Mouse (Mus musculus): ENCODE measurements around the gene Rps6kl1.

Rps6kl1 gene

DNA sequence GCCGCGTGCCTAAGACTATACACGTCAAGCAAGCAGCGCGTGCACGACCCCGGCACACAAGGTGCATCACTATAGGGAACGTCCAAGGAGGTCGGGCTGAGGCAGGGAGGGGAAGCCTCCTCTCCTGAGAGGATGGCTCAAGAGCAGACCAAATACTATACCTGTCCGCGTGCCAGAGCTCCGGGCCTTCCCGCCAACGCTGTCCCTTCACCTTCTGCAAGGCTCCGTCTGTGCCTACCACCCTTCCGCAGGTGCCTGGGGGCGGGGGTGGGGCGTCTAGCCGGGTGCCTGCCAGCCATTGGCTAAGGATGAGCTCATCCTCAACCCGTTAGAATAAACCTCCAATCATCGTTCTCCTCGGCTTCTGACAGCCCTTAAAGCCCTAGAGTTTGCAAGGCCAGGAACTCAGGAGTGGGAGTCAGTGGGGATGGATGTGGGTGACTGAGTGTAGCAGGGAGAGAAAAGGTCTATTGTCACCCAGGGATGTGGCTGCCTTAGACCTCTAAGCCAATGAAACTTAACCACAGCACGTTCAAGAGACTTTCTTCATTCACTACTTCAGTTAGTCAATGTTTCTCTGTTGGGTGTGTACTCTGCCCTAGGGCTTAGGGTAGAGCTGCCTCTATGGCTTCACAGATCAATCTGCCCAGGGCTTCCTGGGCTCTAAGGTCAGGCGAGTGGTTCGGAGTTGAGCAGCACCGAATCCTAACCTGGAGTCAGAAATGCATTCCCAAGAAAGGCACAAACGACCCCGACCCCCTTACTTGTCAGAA is at the start of gene Rps6kl1:
Gene Rps6kl1 (minus strand): TSS at position 263 of the 773 bp plus-strand sequence.
- DNase-seq: peak; percentile 97

DNA sequence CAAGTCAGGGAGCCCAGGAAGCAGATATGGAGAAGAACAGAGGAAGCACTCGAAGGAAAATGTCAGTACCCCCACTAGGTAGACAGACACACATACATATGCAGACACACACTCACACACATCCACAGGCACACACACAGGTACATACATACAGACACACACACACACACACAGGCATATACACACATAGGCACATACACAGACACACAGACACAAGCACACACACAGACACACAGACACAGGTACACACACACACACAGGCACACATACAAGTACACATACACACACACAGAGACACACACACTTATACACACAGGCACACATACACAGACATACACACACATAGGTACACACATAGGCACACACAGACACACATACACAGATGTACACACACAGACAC is 48.9 kb upstream of the Rps6kl1 start:
- DNase-seq: no peak

DNA sequence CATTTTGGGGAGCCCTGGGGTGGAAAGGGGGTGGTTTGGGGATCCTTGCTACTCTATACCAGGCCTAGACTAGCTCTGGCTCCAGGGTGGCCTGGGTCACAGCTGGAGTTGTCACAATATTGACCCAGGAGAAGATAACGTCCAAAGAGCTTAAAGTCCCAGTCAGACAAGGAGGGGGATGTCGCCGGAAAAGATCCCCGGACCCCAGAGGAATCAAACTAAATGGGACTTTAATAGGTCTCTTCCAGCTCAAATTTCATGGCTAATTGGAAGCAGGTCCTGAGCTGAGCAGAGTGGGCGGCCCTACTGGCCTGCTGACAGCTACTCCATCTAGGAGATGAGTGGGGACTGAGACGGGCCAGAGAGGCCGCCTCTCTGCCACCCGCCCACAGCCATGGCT is 46.9 kb upstream of the Rps6kl1 start:
- no peak for DNase-seq

DNA sequence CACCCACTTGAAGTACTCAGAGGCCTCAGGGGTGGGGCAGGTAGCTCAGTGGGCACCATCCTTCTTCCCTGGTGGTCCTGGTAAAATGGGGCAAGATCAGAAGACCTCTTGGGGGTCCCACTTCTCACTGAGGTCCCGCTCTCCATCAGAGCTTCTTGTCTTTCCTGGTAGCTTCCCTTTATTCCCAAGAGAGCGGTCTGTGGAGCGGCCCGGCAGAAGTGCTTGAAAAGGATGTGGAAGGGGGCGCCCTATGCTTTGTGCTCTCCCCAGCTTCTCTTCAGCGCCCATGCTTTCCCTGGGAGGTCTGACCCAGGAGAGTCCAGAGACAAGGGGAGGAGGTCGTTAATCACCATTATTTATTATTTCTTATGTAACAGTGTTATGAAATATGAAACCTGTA is 46.3 kb upstream of the Rps6kl1 start:
- DNase-seq: peak; percentile 89

DNA sequence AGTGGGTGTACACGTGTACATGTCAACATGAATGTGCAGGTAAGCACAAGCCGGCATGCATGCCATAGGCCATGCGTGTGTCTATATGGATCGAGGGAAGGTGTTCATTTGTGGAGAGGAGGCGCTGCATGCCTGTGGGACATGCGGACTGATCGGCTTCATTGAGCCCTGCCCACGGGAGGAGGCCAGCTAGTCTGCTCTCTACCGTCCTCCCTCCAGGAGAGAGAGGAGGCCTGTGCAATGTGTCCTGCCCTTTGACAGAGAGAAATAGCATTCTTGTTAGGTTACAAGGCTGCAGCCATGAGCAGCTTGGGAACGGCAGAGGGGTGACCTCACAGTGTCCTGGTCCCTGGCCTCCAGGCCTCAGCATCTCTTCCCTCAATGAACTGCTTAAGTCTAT is 45.1 kb upstream of the Rps6kl1 start:
- peak; percentile 91 for DNase-seq

DNA sequence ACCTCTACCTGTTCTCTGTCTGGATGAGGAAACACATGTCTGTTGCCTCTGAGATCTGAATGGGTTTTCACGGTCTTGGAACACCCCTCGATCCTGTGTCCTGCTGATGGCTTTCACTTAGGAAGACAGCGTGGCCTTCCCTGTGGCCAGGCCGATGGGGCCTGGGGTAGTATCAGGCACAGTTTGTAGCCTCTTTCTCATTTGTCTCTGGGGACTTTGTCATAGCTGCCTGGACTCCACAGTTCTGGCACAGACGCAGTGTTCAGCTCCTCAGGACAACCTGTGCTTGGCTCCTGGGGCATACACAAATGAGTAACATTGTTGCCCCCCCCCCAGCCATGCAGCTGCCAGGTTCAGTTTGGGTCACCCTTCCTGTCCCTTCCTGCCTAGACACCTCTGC is 44.0 kb upstream of the Rps6kl1 start:
- DNase-seq: peak; percentile 98

DNA sequence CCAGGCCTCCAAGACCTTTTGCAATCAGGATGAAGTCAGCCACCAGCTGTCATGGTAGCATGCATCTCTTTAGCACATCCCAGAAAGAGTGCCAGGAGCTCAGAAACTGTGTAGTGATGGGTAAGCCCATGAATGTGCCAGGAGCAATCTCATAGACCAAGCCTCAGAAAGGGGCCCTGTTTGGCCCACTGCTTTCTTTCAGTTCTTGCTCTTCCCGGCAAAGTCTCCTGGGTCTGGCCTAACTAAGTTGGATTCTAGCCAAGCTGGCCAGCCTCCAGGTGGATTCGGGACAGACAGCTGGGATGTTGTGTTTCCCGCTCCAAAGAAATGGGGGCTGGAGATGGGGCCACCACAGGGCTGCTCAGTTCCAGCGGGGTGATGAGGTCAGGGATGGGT is 43.6 kb upstream of the Rps6kl1 start:
- peak; percentile 99 for DNase-seq

DNA sequence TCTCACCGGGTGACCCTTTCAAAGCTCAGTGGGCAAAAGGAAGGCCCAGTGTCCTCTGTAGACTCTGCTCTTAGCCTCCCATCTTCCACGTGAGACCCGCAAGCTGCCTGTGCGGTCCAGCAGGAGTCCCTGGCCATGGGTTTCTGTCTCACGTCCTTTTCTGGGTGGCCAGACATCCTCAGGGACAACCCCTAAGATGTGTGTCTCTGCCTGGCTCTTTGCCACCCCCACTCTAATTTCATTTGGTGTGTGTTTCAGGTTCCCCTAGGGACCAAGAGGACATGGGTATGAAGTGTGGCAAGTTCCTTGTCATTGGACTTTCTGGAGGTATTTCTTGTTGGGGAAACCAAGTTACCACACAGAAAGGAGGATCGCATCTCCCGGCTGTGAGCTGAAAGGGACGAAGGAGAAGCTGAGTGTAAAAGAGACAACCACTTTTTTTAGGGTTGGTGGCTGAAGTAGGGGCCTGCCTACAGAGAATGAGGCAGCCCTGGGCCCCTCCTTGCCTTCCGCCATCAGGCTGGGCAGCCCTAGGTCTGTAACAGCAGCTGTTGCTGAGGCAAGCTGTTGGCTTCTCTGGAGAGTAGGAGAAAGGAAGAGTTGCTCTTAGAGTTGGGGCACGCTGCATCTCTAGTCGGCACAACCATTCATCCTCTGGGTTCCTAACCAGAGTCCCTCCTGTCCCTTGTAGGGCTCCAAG is 43.0 kb upstream of the Rps6kl1 start:
- DNase-seq: peak; percentile 94

DNA sequence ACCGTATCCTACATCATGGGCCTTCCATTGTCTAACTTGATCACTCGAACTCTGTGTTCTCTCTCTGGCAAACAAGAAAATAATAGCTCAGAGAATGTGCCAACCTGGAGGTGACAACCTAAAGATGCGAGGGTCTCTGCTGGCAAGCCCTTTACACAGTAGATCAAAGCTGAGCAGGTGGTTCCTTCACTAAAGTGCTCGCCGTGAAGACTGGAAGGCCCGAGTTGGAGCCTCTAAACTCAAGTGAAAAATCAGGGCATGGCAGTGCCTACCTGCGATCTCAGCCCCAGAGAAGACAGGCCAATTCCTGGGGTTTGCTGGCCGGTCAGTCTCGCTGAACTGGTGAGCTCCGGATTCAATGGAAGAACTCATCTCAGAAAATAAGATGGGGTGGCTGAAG is 42.1 kb upstream of the Rps6kl1 start:
- DNase-seq: peak; percentile 88

DNA sequence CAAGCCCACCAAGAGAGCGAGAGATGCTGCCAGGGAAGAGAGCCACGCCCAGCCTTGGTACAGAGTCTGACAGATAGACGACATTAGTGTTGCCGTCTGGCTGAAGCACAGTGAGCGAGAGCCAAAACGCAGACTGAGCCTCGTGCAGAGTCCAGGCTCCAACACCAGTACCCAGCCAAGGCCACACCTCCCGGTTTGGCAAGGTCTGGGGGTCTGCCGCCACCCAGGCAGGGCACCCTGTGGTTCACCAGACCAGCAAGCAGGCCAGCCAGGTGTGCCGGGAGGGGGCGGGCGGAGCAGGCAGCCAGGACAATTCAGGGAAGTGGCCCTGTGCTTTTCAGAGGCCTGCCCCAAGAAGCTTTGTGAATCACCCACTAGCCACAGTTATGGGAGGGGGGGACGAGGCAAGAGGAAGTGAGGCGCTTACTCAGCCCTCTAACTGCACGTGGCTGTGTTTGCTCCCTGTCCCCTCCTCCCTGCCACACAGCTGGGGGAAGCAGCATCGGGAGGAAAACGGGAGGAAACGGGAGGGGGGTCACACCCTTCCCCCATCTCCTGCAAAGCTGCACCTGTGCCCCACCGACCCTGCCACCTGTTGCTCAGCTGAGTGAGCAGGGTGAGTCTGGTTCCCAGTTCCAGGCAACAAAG is 41.5 kb upstream of the Rps6kl1 start:
- DNase-seq: peak; percentile 99

DNA sequence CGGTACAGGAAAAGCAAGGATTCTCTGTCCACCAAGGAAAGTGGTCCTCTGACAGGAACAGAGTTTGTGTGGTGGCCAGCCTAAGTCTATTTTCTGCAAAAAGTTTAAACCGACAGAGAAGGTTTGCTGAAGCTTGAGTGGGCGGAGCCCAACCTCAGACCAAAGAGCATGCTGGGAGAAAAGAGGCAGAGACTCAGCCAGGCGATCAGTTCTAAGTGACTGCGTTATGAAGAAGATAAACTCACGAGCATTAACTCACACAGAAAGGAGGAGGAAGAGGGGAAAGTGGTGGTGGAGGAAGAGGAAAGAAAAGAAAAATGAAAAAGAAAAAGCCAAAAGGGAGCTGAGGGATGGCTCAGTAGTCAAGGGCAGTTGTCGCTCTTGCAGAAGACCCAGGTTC is 39.2 kb upstream of the Rps6kl1 start:
- no peak for DNase-seq

DNA sequence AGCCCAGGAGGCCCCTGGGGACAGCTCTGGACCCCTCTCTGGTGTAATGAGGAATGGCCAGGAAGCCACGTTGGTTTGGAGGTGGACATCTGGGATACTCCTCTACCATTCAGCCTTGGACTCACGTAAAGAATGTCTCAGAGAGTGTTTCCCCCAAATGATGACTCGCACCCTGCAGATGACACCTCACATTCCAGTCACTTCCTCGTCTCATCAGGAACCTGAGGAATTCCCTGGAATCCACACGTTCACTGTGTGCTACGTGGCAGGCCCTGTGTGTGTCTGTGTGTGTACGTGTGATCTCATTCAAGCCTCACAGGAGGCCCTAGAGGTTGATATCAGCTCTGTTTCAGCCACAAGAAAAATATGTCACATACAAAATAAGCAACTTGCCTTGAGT is 35.3 kb upstream of the Rps6kl1 start:
- DNase-seq: no peak

DNA sequence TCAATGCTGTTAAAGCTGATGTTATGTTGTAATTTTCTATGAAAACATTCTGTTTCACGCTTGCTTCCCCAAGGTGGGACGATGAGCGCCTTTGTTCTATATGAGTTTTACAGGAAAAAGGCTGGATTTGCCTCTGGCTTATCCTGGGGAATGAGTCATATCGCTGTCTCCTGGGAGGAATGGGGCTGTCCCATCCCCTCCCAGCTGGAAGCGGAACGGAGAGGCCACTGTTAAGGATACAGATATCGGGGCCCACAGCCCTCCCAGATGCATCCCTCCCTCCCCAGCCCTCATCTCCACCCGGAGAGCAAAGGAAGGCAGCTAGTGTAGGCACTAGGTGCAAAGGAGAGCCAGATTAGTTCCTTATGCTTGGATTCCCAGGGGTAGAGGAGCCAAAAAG is 34.7 kb upstream of the Rps6kl1 start:
- DNase-seq: peak; percentile 97

DNA sequence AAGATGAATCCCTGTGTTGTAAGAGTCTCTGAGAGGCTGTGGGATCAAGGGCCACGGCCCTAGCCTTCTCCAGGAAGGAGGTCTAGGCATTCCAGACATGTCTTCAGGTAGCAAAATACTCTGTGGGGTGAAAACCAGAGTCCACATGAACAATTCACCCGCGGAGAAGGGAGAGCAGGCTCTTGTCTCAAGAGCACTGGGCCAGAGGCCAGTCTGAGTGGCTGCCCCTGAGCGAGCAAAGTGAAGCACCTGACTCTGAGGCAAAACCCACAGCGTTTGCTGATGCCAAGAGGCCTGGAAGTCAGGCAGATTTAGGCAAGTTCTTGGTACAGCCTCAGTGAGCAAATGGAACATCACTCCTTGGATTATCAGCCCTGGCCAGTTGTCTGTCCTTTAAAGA is 33.1 kb upstream of the Rps6kl1 start:
- DNase-seq: no peak

DNA sequence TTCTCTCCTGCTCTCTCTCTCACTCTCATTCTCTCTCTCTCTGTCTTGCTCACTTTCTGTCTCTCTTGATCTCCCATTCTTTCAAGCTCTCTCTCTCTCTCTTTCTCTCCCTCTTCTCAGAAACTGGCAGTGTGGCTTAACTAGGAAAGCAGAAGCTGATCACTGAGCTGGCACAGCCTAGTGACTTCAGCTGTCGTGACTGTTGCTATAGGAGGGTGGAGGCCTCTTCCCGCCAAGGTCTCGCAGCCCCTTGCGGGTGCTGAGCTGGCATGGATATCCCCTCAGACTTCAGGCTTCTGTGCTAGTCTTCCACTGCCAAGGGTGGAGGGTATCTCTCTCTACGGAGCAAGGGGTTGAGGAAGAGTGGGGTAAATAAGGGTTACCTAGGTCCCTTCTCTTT is 31.8 kb upstream of the Rps6kl1 start:
- no peak for DNase-seq

DNA sequence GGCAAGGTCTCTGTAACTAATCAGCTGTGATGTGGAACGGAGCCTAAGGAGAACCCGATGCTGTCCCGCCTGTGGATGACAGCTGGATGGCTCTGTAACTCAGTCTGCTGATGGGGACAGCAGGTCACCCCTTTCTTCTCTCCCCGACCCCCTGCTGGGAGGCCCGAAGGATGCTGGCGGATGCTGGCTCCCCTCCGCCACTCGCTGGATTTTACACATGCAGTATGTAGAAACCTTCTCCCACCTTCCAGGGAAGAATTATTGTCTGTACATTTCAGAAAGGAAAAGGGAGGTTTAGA is 31.2 kb upstream of the Rps6kl1 start:
- DNase-seq: no peak

DNA sequence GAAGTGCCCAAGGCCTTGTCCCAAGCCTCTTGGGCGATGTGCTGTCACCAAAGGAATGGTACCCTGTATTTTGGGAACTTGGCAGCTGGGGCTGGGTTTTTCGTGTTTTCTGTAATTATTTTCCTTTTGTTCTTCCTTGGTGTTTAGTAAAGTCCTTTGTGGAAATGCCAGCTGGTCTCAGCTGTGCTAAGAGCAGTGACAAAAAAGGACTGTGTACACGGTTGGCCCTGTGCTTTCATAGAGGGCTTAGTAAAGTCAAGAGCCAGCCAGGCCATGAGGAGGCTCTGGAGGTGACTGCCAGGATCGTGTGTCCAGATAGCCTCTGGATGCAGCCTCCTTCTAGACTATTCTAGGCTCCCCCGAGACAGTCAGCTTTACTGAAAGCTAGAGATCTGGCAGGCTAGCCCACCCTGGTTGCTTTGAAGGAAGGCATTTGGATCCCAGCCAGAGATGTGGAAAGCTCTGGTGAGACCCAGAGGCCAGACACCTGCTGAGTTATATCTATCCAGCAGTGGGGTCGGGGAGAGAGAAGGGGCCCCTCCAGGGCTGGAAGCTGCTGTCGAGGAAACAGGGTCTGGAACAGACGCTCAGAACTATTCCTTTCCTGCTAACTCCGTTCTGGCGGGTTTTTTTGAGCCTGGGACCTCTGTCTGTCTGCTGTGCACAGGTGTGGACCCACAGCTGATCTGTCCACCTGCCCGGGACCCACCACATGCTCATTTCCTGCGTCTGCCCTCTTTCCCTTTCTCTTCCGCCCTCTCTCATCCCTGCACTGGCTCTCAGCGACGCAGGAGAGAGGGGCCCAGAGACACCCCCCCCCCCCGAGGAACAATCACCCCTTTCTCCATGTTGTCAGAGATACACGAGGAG is 30.6 kb upstream of the Rps6kl1 start:
- DNase-seq: peak; percentile 91

DNA sequence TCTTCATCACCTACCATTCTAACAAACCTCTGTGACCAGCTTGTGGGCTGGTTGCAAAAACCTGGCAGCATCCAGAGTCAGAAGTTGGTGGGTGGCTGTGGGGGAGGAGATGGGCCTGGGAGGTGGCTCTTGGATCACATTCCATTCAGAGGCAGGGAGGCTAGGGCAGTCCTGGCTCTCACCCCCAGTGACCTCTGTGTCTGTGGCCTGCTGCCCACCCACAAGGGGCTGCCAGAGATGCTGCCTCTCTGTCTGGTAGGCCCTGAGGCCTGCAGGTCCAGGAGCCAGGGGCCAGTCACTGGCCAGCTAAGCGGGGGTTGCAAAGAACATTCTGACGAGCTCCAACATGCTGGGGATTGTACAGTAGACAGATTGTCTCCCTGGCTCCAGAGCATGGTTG is 27.2 kb upstream of the Rps6kl1 start:
- DNase-seq: peak; percentile 90

DNA sequence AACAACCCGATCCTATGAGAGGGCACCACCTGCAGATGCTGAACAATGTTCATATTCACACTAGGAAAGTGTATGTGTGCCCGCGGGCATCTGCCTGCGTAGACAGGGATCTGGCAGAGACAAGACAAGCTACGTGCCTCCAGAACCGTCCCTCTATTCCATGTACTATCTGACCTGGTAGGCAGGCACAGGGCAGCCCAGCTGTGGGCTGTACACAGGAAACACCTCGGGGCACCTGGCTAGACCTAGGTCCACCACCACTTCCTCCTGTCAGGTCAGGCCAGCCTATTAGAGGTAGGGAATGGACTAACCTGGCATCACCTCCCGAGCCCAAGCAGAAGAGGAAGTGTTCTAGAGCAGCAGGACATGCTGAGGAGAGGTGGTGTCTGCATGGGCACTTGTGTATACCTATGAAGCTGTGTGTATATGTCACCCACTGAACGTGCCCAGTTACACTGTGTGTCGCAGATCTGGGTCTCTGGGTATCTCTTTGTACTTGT is 26.7 kb upstream of the Rps6kl1 start, which contains the start of gene Pgf:
Gene Pgf (minus strand): TSS at position 51 of the 500 bp plus-strand sequence.
- no peak for DNase-seq

DNA sequence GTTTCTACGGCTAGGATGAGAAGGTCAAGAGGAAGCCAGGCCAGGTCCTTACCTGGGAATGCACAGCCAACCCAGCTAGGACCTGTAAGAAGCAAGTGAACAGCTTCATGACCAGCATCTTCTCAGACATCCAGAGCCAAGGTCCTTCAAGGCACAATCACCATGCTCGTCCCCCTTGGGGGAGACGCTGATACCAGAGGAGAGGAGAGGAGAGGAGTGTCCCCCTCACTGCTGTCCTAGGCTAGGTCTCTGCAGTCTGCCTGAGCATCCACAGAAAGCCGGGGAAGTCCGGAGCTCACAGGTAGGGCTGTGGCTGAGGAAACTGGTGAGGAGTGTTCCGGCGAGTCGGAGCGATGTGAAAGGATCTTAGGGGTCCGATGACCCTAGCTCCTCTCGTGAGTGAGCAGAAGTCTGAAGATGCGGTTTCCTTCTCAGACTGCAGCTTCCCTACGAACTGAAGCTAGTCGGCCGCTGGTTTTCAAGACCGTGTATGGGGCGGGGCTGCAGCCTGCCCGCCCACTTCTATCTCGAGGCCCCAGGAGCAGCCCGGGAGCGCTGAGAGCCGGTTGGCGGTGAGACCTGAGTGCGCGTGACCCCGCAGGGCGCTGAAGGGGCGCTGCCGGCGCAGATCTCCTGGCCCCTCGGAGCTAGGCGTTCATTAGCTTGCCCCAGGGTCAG is 25.9 kb upstream of the Rps6kl1 start:
- peak; percentile 97 for DNase-seq

DNA sequence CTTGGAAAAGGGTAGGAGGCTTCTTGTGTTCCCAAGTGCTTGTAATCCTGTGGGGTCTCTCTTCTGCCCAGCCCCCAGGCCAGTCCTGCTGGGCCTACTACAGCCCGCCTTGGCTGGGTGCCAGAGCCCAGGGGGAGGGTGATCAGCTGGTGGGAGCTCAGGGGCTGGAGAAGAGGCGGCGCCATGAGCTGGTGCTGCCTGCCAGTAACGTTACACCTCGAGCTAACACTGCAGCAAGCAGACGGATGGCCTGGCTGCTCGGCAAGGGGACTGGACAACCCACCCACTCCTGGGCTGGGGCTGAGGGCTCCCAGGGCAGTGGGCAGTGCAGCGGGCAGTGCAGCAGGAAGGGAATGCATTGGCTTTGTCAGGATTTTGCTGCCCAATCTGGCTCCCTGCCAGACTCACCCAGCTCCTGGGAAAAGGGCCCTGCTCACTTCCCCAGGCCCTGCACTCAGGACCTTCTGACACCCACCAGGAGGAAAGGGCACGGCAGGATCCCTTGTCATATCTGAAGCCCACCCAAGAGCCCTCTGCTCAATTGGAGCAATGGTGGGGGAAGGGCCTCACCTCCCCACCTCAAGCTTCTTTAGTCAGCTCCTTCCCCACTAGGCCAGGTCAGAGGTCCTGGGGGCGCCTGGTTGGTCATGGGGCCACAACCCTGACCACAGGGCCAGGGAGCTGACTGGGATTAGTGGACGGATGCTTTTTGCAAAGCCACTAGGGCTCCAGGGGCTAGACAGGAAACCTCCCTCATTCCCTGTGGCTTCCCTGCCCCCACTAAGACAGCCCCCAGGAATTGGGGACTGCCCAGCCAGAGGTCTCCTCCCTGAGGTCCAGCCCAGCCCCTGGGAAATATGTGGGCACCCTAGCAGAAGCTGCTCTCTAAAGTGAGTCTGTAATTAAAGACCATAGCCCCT is 25.1 kb upstream of the Rps6kl1 start:
- DNase-seq: peak; percentile 97

Data from heart, adult 11 months (tissue).